Mouse (Mus musculus) hindbrain, postnatal 0 days (tissue): Measurements from ENCODE around the gene Dhx16. TPM values are rescaled to one million over a fixed set of nuclear protein-coding genes. Genes with fewer than 3 reads are reported as not detected.

Experiments used
- ATAC-seq: fragments of 200-750 bp; cut with Nextera tagmentation; 2 replicates; pipeline ENCODE4 v1.8.0; 2017; ENCODE audit warnings: mild to moderate bottlenecking, moderate TSS enrichment, moderate library complexity
- DNase-seq: peaks from one replicate; pipeline ENCODE4 v3.0.0-alpha.2; 2015; ENCODE audit warnings: low spot score
- H3K27ac ChIP-seq: fragments of 300-500 bp; sonication (generic); 2 replicates; pipeline ENCODE4 v1.5.1; 2014; ENCODE audit warnings: mild to moderate bottlenecking
- H3K27me3 ChIP-seq: fragments of 300-500 bp; sonication (generic); 2 replicates; pipeline ENCODE4 v1.6.1; 2014; ENCODE audit warnings: low read length, mixed read lengths; ENCODE audit not compliant: insufficient read depth
- H3K36me3 ChIP-seq: fragments of 300-500 bp; sonication (generic); 2 replicates; pipeline ENCODE4 v1.6.1; 2014; ENCODE audit warnings: low read length, mixed read lengths; ENCODE audit not compliant: insufficient read depth
- H3K4me1 ChIP-seq: fragments of 300-500 bp; sonication (generic); 2 replicates; pipeline ENCODE4 v1.6.1; 2014; ENCODE audit warnings: antibody characterized with exemption, low read length, mixed read lengths; ENCODE audit not compliant: insufficient read depth
- H3K4me2 ChIP-seq: fragments of 300-500 bp; sonication (generic); 2 replicates; pipeline ENCODE4 v1.6.1; 2014; ENCODE audit warnings: low read depth, mild to moderate bottlenecking, low read length, moderate library complexity, mixed read lengths
- H3K4me3 ChIP-seq: fragments of 300-500 bp; sonication (generic); 2 replicates; pipeline ENCODE4 v1.5.1; 2014; ENCODE audit warnings: low read length
- H3K9ac ChIP-seq: fragments of 300-500 bp; sonication (generic); replicated peaks from 2 replicates; pipeline ENCODE4 v1.6.1; 2014; ENCODE audit warnings: mild to moderate bottlenecking, low read length, moderate library complexity, mixed read lengths
- H3K9me3 ChIP-seq: fragments of 300-500 bp; sonication (generic); 2 replicates; pipeline ENCODE4 v1.6.1; 2016; ENCODE audit warnings: low read length, mixed read lengths
- CTCF ChIP-seq: IDR thresholded peaks from 2 replicates; pipeline ENCODE4 v1.5.1; 2016; ENCODE audit warnings: antibody characterized with exemption, control low read depth, low read depth
- WGBS: fragments of 180-500 bp; shearing (Covaris S2); extraction: QIAGEN DNeasy Blood & Tissue Kit; methylation state at CpG from one replicate; pipeline ENCODE4 v1.1.7; 2014; 5-methylcytosine and 5-hydroxymethylcytosine counted together
- polyA plus RNA-seq: library from polyadenylated mRNA; unstranded; fragments of >200 nt; fragmentation: Nextera tagmentation; extraction: Ambion mirVana; gene quantifications from 2 replicates; pipeline ENCODE4 v1.2.1, GENCODE M21; 2015
- total RNA-seq: library from RNA; depleted of rRNA; stranded (reverse); fragments of >200 nt; gene quantifications from 2 replicates; pipeline ENCODE4 v1.2.3, GENCODE M21; 2014

Gene Dhx16
- total and polyA plus RNA-seq, 2 experiments from 2014 or later: 23.1 to 33.2 TPM

DNA sequence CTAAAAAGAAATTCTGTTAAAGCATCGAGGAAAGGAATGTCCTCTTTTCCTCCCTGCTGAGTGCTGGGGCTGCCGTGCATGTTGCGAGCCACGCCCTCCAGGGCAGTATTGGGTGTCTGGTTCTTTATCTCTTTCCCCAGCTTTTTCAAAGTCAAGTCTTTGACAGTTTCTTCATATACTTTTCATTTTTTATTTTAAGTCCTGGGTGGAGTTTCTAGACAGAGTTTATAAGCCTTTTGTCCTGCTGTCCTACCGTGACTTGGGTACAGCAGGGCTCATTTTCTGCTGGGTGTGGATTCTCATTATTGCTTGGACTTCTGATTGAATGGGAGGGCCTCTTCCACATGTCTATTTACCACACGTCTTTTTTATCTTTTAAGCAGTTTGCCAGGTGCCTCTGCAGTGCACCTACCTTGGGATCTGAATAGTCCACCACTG lies 40.3 kb downstream of the Dhx16 start:
- Histone ChIP-seq H3K9ac (peak overlapping the region; percentile 97), H3K27ac (peak overlapping the region; percentile 98), H3K4me1 (peaks cover 28% of the 10 kb centered on the region), H3K9me3 (no peaks in the 10 kb centered on the region), H3K4me3 (peak overlapping the region; percentile 73), H3K36me3 (peaks cover 20% of the 10 kb centered on the region), H3K27me3 (no peaks in the 10 kb centered on the region), H3K4me2 (peak overlapping the region; percentile 90)
- ATAC-seq: no peak
- no peak for TF ChIP-seq CTCF
- peak; percentile 17 for DNase-seq
- 34% methylated on average over 6 of the region's 6 CpGs for WGBS

GRCm38 (mm10) chr17:35920384-35920783 lies 40.8 kb downstream of the Dhx16 start:
- Histone ChIP-seq H3K27me3 (no peaks in the 10 kb centered on the region), H3K36me3 (peaks cover 25% of the 10 kb centered on the region), H3K4me2 (peak overlapping the region; percentile 90), H3K4me3 (no peak overlapping the region), H3K27ac (peak overlapping the region; percentile 98), H3K4me1 (peaks cover 28% of the 10 kb centered on the region), H3K9ac (peak overlapping the region; percentile 97; the same call in 1 of the 2 replicates), H3K9me3 (no peaks in the 10 kb centered on the region)
- TF ChIP-seq CTCF: no peak
- WGBS: 80% methylated on average over 1 of the region's 1 CpGs
- no peak for DNase-seq
- ATAC-seq: no peak

DNA sequence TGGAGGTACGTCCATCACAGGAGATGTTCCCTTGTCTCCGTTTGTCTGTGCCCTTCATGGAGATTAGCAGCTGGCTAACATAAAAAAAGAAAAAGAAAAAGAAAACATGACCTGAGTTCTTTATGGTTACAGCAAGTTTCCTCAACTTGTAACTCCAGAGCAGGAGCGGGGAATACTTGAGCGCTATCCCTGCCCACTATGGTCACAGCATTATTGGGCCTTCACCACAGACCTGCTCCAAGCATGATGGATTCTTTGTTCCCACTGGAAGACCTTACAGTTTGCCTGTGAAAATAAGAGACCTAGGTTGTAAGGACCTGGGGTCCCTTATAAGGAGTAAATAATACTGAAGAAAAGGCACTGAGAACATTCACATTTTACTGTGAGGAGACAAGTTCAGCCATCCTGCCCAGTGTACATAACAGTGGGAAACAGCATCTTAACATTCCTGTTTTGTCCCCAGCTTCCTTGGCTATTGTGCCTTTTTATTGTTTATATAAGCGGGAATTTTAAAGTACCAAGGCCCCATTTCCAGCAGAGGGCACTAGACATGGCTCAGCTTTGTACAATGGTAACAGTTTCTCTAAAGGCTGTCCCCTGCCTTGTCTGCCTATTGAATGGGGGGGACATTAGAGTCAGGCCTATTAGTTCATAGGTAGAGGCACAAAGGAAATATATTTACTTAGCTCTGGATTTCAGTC lies 41.4 kb downstream of the Dhx16 start:
- WGBS: 61% methylated on average over 5 of the region's 5 CpGs
- H3K9ac ChIP-seq: no peak overlapping the region
- no peaks in the 10 kb centered on the region for H3K27me3 ChIP-seq
- ATAC-seq (no peak), DNase-seq (peak; percentile 78)
- no peak overlapping the region for H3K4me2 ChIP-seq
- peaks cover 25% of the 10 kb centered on the region for H3K4me1 ChIP-seq
- peak overlapping the region; percentile 98 for H3K27ac ChIP-seq
- H3K36me3 ChIP-seq: peaks cover 27% of the 10 kb centered on the region
- H3K9me3 ChIP-seq: no peaks in the 10 kb centered on the region
- TF ChIP-seq CTCF: peak; percentile 74
- H3K4me3 ChIP-seq: no peak overlapping the region

GRCm38 (mm10) chr17:35921710-35922109 lies 42.1 kb downstream of the Dhx16 start:
- H3K9me3 ChIP-seq: no peaks in the 10 kb centered on the region
- no peaks in the 10 kb centered on the region for H3K27me3 ChIP-seq
- H3K4me2 ChIP-seq: no peak overlapping the region
- no peak overlapping the region for H3K9ac ChIP-seq
- DNase-seq (no peak), ATAC-seq (no peak)
- no peak for TF ChIP-seq CTCF
- no peak overlapping the region for H3K27ac ChIP-seq
- H3K4me3 ChIP-seq: no peak overlapping the region
- 71% methylated on average over 4 of the region's 4 CpGs for WGBS
- H3K36me3 ChIP-seq: peaks cover 34% of the 10 kb centered on the region
- peaks cover 25% of the 10 kb centered on the region for H3K4me1 ChIP-seq

GRCm38 (mm10) chr17:35922566-35922965 lies 42.9 kb downstream of the Dhx16 start:
- H3K4me1 ChIP-seq: peaks cover 25% of the 10 kb centered on the region
- H3K27ac ChIP-seq: no peak overlapping the region
- TF ChIP-seq CTCF: no peak
- DNase-seq: no peak
- no peaks in the 10 kb centered on the region for H3K9me3 ChIP-seq
- no peak overlapping the region for H3K9ac ChIP-seq
- ATAC-seq: no peak
- no peaks in the 10 kb centered on the region for H3K27me3 ChIP-seq
- H3K4me2 ChIP-seq: no peak overlapping the region
- H3K4me3 ChIP-seq: no peak overlapping the region
- 81% methylated on average over 3 of the region's 3 CpGs for WGBS
- H3K36me3 ChIP-seq: peaks cover 39% of the 10 kb centered on the region

DNA sequence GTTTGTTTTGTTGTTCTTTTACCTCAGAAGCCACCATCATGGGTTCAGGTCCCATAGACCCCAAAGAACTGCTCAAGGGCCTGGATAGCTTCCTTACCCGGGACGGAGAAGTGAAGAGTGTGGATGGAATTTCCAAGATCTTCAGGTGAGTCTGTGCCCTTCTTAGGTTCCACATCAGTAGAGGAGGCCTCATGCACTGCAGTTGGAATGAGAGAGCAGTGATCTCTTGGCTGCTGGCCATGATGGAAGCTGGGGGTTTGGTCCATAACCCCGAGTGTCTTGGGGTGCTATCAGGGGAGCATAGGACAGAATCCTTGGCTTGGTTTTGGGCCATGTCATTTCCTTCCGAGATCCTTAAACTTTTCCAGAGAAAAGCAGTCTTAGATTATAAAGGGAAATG lies 43.7 kb downstream of the Dhx16 start:
- H3K9ac ChIP-seq: no peak overlapping the region
- WGBS: 91% methylated on average over 4 of the region's 4 CpGs
- DNase-seq (no peak), ATAC-seq (no peak)
- peaks cover 46% of the 10 kb centered on the region for H3K36me3 ChIP-seq
- H3K27me3 ChIP-seq: no peaks in the 10 kb centered on the region
- H3K4me3 ChIP-seq: no peak overlapping the region
- H3K4me1 ChIP-seq: peaks cover 25% of the 10 kb centered on the region
- no peaks in the 10 kb centered on the region for H3K9me3 ChIP-seq
- TF ChIP-seq CTCF: no peak
- no peak overlapping the region for H3K27ac ChIP-seq
- no peak overlapping the region for H3K4me2 ChIP-seq

- H3K4me2 ChIP-seq: no peak overlapping the region
- WGBS: 63% methylated on average over 1 of the region's 1 CpGs
- no peaks in the 10 kb centered on the region for H3K9me3 ChIP-seq
- 0 out of 2 replicates have a peak, but pooled peaks cover under 1% of the 10 kb centered on the region for H3K4me1 ChIP-seq
- H3K9ac ChIP-seq: no peak overlapping the region
- TF ChIP-seq CTCF: no peak
- DNase-seq: no peak
- H3K4me3 ChIP-seq: no peak overlapping the region
- H3K36me3 ChIP-seq: peaks cover 73% of the 10 kb centered on the region
- no peak for ATAC-seq
- H3K27me3 ChIP-seq: no peaks in the 10 kb centered on the region
- no peak overlapping the region for H3K27ac ChIP-seq
Observed at GRCm38 (mm10) chr17:35927471-35927870, 47.9 kb downstream of the Dhx16 start.
